Mouse (Mus musculus) MEL (cell line): ENCODE data around the gene Keg1. TPM values are rescaled to one million over a fixed set of nuclear protein-coding genes. Genes with fewer than 3 reads are reported as not detected.

Experiments used
- DNase-seq: peaks from one replicate; pipeline ENCODE4 v3.0.0; 2011; ENCODE audit warnings: low read depth, low spot score
- H3K27ac ChIP-seq: 2 replicates; pipeline ENCODE4 v1.5.1; 2012; ENCODE audit warnings: low read depth, mild to moderate bottlenecking, control low read depth, low read length, moderate library complexity; ENCODE audit not compliant: control insufficient read depth
- H3K27me3 ChIP-seq, 2 experiments: fragments of 150-350 bp in 1 of 2; sonication (generic) in 1 of 2; 2 replicates each; pipeline ENCODE4 v1.6.1; 2012; ENCODE audit warnings: low read length in 2 of 2, mild to moderate bottlenecking in 2 of 2, improper control_type of control experiment in 1 of 2, moderate library complexity in 1 of 2; ENCODE audit not compliant: insufficient read depth in 2 of 2, control insufficient read depth in 1 of 2
- H3K36me3 ChIP-seq, 2 experiments: 2 replicates each; pipeline ENCODE4 v1.6.1; 2012 to 2014; ENCODE audit warnings: low read length in 2 of 2, improper control_type of control experiment in 1 of 2, inconsistent platforms in 1 of 2, mild to moderate bottlenecking in 1 of 2; ENCODE audit not compliant: insufficient read depth in 2 of 2, control insufficient read depth in 1 of 2
- H3K4me1 ChIP-seq, 2 experiments: fragments of 150-350 bp in 1 of 2; sonication (generic) in 1 of 2; 2 replicates each; pipeline ENCODE4 v1.6.1; 2012; ENCODE audit warnings: low read length in 2 of 2, improper control_type of control experiment in 1 of 2, mild to moderate bottlenecking in 1 of 2; ENCODE audit not compliant: insufficient read depth in 2 of 2, control insufficient read depth in 1 of 2
- H3K4me3 ChIP-seq, 2 experiments: fragments of 150-350 bp in 1 of 2; sonication (generic) in 1 of 2; 2 replicates each; pipeline ENCODE4 v1.5.1; 2012; ENCODE audit warnings: low read depth in 2 of 2, low read length in 2 of 2, mild to moderate bottlenecking in 2 of 2, moderate library complexity in 2 of 2, control low read depth in 1 of 2, improper control_type of control experiment in 1 of 2; ENCODE audit not compliant: control insufficient read depth in 1 of 2, insufficient read depth in 1 of 2
- H3K79me2 ChIP-seq: 2 replicates; pipeline ENCODE4 v1.6.1; 2012; ENCODE audit warnings: mild to moderate bottlenecking, low read length, moderate library complexity; ENCODE audit not compliant: control insufficient read depth, poor library complexity, insufficient read depth
- H3K9ac ChIP-seq: 2 replicates; pipeline ENCODE4 v1.6.1; 2012; ENCODE audit warnings: low read depth, mild to moderate bottlenecking, control low read depth, low read length, moderate library complexity; ENCODE audit not compliant: control insufficient read depth, poor library complexity, severe bottlenecking
- H3K9me3 ChIP-seq: fragments of 150-350 bp; sonication (generic); replicated peaks from 2 replicates; pipeline ENCODE4 v1.6.1; 2012; ENCODE audit warnings: mild to moderate bottlenecking, low read length, improper control_type of control experiment, moderate library complexity; ENCODE audit not compliant: insufficient read depth
- BHLHE40 ChIP-seq: IDR thresholded peaks from 2 replicates; pipeline ENCODE4 v1.6.1; 2012; ENCODE audit warnings: low read depth, mild to moderate bottlenecking, inconsistent platforms, low read length, improper control_type of control experiment, borderline replicate concordance
- CHD1 ChIP-seq: IDR thresholded peaks from 2 replicates; pipeline ENCODE4 v1.6.1; 2012; ENCODE audit warnings: low read depth, mild to moderate bottlenecking, inconsistent platforms, low read length, improper control_type of control experiment
- CHD2 ChIP-seq: IDR thresholded peaks from 2 replicates; pipeline ENCODE4 v1.6.1; 2011; ENCODE audit warnings: low read length, improper control_type of control experiment
- CTCF ChIP-seq, 3 experiments: IDR thresholded peaks in 2 of 3; conservative IDR thresholded peaks in 1 of 3; 2 replicates each; pipeline ENCODE4 v1.5.1; 2011 to 2012; ENCODE audit warnings: low read length in 3 of 3, low read depth in 2 of 3, mild to moderate bottlenecking in 2 of 3, improper control_type of control experiment in 1 of 3, inconsistent platforms in 1 of 3, mixed read lengths in 1 of 3, moderate library complexity in 1 of 3; ENCODE audit not compliant: control insufficient read depth in 1 of 3, insufficient read depth in 1 of 3, poor library complexity in 1 of 3, severe bottlenecking in 1 of 3
- E2F4 ChIP-seq: IDR thresholded peaks from 2 replicates; pipeline ENCODE4 v1.6.1; 2011; ENCODE audit warnings: low read depth, low read length, improper control_type of control experiment, borderline replicate concordance
- ELF1 ChIP-seq: IDR thresholded peaks from 2 replicates; pipeline ENCODE4 v1.6.1; 2014; ENCODE audit warnings: low read depth, mild to moderate bottlenecking, inconsistent platforms, low read length, improper control_type of control experiment, moderate library complexity
- ETS1 ChIP-seq: IDR thresholded peaks from 2 replicates; pipeline ENCODE4 v1.6.1; 2012; ENCODE audit warnings: low read depth, mild to moderate bottlenecking, inconsistent platforms, low read length, improper control_type of control experiment, moderate library complexity
- GABPA ChIP-seq: IDR thresholded peaks from 2 replicates; pipeline ENCODE4 v1.6.1; 2012; ENCODE audit warnings: low read depth, mild to moderate bottlenecking, inconsistent platforms, low read length, improper control_type of control experiment, moderate library complexity
- HCFC1 ChIP-seq: IDR thresholded peaks from 2 replicates; pipeline ENCODE4 v1.6.1; 2012; ENCODE audit warnings: low read depth, mild to moderate bottlenecking, inconsistent platforms, low read length, improper control_type of control experiment, moderate library complexity
- KAT2A ChIP-seq: conservative IDR thresholded peaks from 2 replicates; pipeline ENCODE4 v1.6.1; 2012; ENCODE audit warnings: low read depth, low read length, improper control_type of control experiment, inconsistent platforms
- MAFK ChIP-seq: IDR thresholded peaks from 2 replicates; pipeline ENCODE4 v1.6.1; 2011; ENCODE audit warnings: low read depth, mild to moderate bottlenecking, low read length, improper control_type of control experiment, borderline replicate concordance
- MEF2A ChIP-seq: IDR thresholded peaks from 2 replicates; pipeline ENCODE4 v1.6.1; 2014; ENCODE audit warnings: low read depth, mild to moderate bottlenecking, inconsistent platforms, low read length, improper control_type of control experiment; ENCODE audit not compliant: poor library complexity, insufficient replicate concordance, severe bottlenecking; ENCODE audit errors: extremely low read depth
- MXI1 ChIP-seq: IDR thresholded peaks from 2 replicates; pipeline ENCODE4 v1.6.1; 2011; ENCODE audit warnings: mild to moderate bottlenecking, low read depth, low read length, improper control_type of control experiment
- MYB ChIP-seq: IDR thresholded peaks from 2 replicates; pipeline ENCODE4 v1.6.1; 2011; ENCODE audit warnings: mild to moderate bottlenecking, low read depth, low read length, improper control_type of control experiment
- NRF1 ChIP-seq: IDR thresholded peaks from 2 replicates; pipeline ENCODE4 v1.6.1; 2014; ENCODE audit warnings: low read depth, mild to moderate bottlenecking, inconsistent platforms, low read length, improper control_type of control experiment, moderate library complexity; ENCODE audit not compliant: poor library complexity, insufficient read depth, severe bottlenecking
- POLR2AphosphoS2 ChIP-seq: IDR thresholded peaks from 2 replicates; pipeline ENCODE4 v1.6.1; 2011; ENCODE audit warnings: low read length, improper control_type of control experiment
- POLR2AphosphoS5 ChIP-seq: IDR thresholded peaks from 2 replicates; pipeline ENCODE4 v1.6.1; 2012; ENCODE audit warnings: low read depth, borderline replicate concordance, mild to moderate bottlenecking, inconsistent platforms, low read length, moderate library complexity, mixed read lengths
- RAD21 ChIP-seq: IDR thresholded peaks from 2 replicates; pipeline ENCODE4 v1.6.1; 2011; ENCODE audit warnings: mild to moderate bottlenecking, low read depth, low read length, improper control_type of control experiment
- SMC3 ChIP-seq: IDR thresholded peaks from 2 replicates; pipeline ENCODE4 v1.6.1; 2011; ENCODE audit warnings: low read depth, low read length, improper control_type of control experiment
- TAL1 ChIP-seq: IDR thresholded peaks from 2 replicates; pipeline ENCODE4 v1.6.1; 2012; ENCODE audit warnings: mild to moderate bottlenecking, inconsistent platforms, low read length, moderate library complexity, mixed read lengths
- TBP ChIP-seq: IDR thresholded peaks from 2 replicates; pipeline ENCODE4 v1.8.0; 2011; ENCODE audit warnings: low read depth, low read length, improper control_type of control experiment
- TCF12 ChIP-seq: IDR thresholded peaks from 2 replicates; pipeline ENCODE4 v1.6.1; 2014; ENCODE audit warnings: low read depth, mild to moderate bottlenecking, inconsistent platforms, low read length, improper control_type of control experiment, moderate library complexity
- UBTF ChIP-seq: IDR thresholded peaks from 2 replicates; pipeline ENCODE4 v1.6.1; 2012; ENCODE audit warnings: low read depth, mild to moderate bottlenecking, inconsistent platforms, low read length, improper control_type of control experiment, moderate library complexity, borderline replicate concordance; ENCODE audit not compliant: insufficient read depth
- USF2 ChIP-seq, 2 experiments: IDR thresholded peaks; 2 replicates each; pipeline ENCODE4 v1.6.1; 2011 to 2012; ENCODE audit warnings: improper control_type of control experiment in 2 of 2, low read length in 2 of 2, borderline replicate concordance in 1 of 2, inconsistent platforms in 1 of 2, low read depth in 1 of 2, mild to moderate bottlenecking in 1 of 2; ENCODE audit not compliant: insufficient read depth in 1 of 2
- ZC3H11A ChIP-seq: IDR thresholded peaks from 2 replicates; pipeline ENCODE4 v1.6.1; 2012; ENCODE audit warnings: low read depth, mild to moderate bottlenecking, inconsistent platforms, low read length, improper control_type of control experiment
- ZNF384 ChIP-seq: IDR thresholded peaks from 2 replicates; pipeline ENCODE4 v1.6.1; 2012; ENCODE audit warnings: low read depth, mild to moderate bottlenecking, inconsistent platforms, low read length, improper control_type of control experiment
- polyA plus RNA-seq, 2 experiments: library from polyadenylated mRNA; stranded (reverse) in 1 of 2; unstranded in 1 of 2; fragments of >175 nt in 1 of 2; fragments of >200 nt in 1 of 2; gene quantifications; 2 replicates each; pipeline versions ENCODE4 v1.2.1 to v1.2.4; 2012; ENCODE audit warnings: low replicate concordance in 2 of 2, low read depth in 1 of 2; ENCODE audit not compliant: insufficient read length in 2 of 2, insufficient read depth in 1 of 2, missing spikeins in 1 of 2
- total RNA-seq: library from RNA; depleted of rRNA; stranded (reverse); fragments of 300-350 nt; gene quantifications from 2 replicates; pipeline ENCODE4 v1.2.3, GENCODE M21; 2012

Gene Keg1
- total and polyA plus RNA-seq, 3 experiments: not detected

DNA sequence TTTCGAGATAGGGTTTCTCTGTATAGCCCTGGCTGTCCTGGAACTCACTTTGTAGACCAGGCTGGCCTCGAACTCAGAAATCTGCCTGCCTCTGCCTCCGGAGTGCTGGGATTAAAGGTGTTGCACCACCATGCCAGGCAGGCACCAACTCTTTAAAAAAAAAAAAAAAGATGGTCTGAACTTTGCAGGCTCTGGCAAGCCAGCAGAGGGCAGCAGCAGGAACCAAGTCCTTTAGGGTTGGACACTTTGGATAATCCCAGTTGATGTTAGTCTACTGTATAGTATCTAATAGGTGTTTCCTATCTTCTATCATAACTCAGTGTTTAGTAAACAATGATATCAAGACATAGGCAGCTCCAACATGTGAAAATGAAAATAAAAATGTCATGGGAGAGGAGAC lies 26.7 kb downstream of the Keg1 start:
- Histone ChIP-seq H3K27me3 (no peaks in the 10 kb centered on the region; a peak in 1 of 4 replicates), H3K79me2 (no peaks in the 10 kb centered on the region), H3K36me3 (no peaks in the 10 kb centered on the region), H3K27ac (no peak overlapping the region), H3K4me1 (no peaks in the 10 kb centered on the region), H3K9me3 (no peaks in the 10 kb centered on the region), H3K4me3 (no peak overlapping the region), H3K9ac (no peak overlapping the region)
- TF ChIP-seq RAD21 (peak; percentile 30), SMC3 (peak; percentile 67), CTCF (IDR thresholded peaks at IDR 0.05 in 2 of 3, conservative IDR thresholded peaks at IDR 0.05 in 1 of 3; ENCODE audit: control insufficient read depth in 1 of 3, insufficient read depth in 1 of 3, low read depth in 2 of 3, low read length in 3 of 3, poor library complexity in 1 of 3, severe bottlenecking in 1 of 3) (peak in 2 of 3 experiments; percentile 37 to 47; a peak in 3 of 6 replicates), ZC3H11A (0 out of 2 replicates have a peak, but pooled peaks have one; percentile 8), POLR2AphosphoS5 (no peak), ZNF384 (peak; percentile 87), NRF1 (no peak), GABPA (no peak)
- peak; percentile 9 for DNase-seq

GRCm38 (mm10) chr19:12725851-12726250 lies 30.3 kb downstream of the Keg1 start:
- Histone ChIP-seq H3K4me3 (no peak overlapping the region), H3K9me3 (no peaks in the 10 kb centered on the region), H3K79me2 (no peaks in the 10 kb centered on the region), H3K27ac (no peak overlapping the region), H3K4me1 (no peaks in the 10 kb centered on the region), H3K27me3 (no peaks in the 10 kb centered on the region), H3K9ac (no peak overlapping the region), H3K36me3 (no peaks in the 10 kb centered on the region)
- TF ChIP-seq HCFC1 (no peak), SMC3 (no peak), POLR2AphosphoS2 (no peak), BHLHE40 (no peak), NRF1 (no peak), TCF12 (no peak)
- DNase-seq: no peak

GRCm38 (mm10) chr19:12731036-12731435 lies 35.5 kb downstream of the Keg1 start:
- H3K9me3 ChIP-seq: no peaks in the 10 kb centered on the region
- no peaks in the 10 kb centered on the region for H3K36me3 ChIP-seq
- DNase-seq: no peak
- no peaks in the 10 kb centered on the region for H3K27me3 ChIP-seq
- no peak overlapping the region for H3K27ac ChIP-seq
- no peaks in the 10 kb centered on the region for H3K4me1 ChIP-seq
- H3K4me3 ChIP-seq: no peak overlapping the region
- H3K79me2 ChIP-seq: no peaks in the 10 kb centered on the region
- H3K9ac ChIP-seq: no peak overlapping the region
- no peak for TF ChIP-seq TAL1
- no peak for TF ChIP-seq UBTF
- no peak for TF ChIP-seq ETS1
- TF ChIP-seq MYB: no peak
- TF ChIP-seq CHD1: no peak
- TF ChIP-seq MEF2A: no peak
- no peak for TF ChIP-seq USF2 (IDR thresholded peaks at IDR 0.05; ENCODE audit: borderline replicate concordance in 1 of 2, insufficient read depth in 1 of 2, low read depth in 1 of 2, low read length in 2 of 2)
- no peak for TF ChIP-seq E2F4
- TF ChIP-seq MXI1: no peak
- TF ChIP-seq ELF1: no peak
- no peak for TF ChIP-seq CHD2
- TF ChIP-seq KAT2A: no peak
- no peak for TF ChIP-seq MAFK
- no peak for TF ChIP-seq CTCF (IDR thresholded peaks at IDR 0.05 in 2 of 3, conservative IDR thresholded peaks at IDR 0.05 in 1 of 3; ENCODE audit: control insufficient read depth in 1 of 3, insufficient read depth in 1 of 3, low read depth in 2 of 3, low read length in 3 of 3, poor library complexity in 1 of 3, severe bottlenecking in 1 of 3)
- TF ChIP-seq BHLHE40: no peak
- TF ChIP-seq RAD21: no peak
- TF ChIP-seq ZNF384: no peak
- TF ChIP-seq TBP: no peak
